Mouse (Mus musculus): Measurements from ENCODE around the gene Slc1a2.

- TF ChIP-seq CTCF (IDR thresholded peaks at IDR 0.05; ENCODE audit: low read depth) = no peak
- no peak for TF ChIP-seq EP300 (IDR thresholded peaks at IDR 0.05; ENCODE audit: low read depth)
These were observed 20.3 kb upstream of the Slc1a2 start for GRCm38 (mm10) chr2:102638140-102638539.
